Mouse (Mus musculus) CH12.LX (cell line): ENCODE results near the gene Olfr430. TPM values are rescaled to one million over a fixed set of nuclear protein-coding genes. Genes with fewer than 3 reads are reported as not detected.
"Not testable (repeated sequence)": the region's sequence is repeated elsewhere in the genome, so short reads cannot be mapped to it uniquely, and the experiment has no call there.

Experiments
- DNase-seq: peaks from one replicate; pipeline ENCODE4 v3.0.0-alpha.2; 2013; ENCODE audit errors: extremely low read depth
- H3K27ac ChIP-seq: 2 replicates; pipeline ENCODE4 v1.5.1; 2012; ENCODE audit warnings: low read depth, mild to moderate bottlenecking, control low read depth, moderate library complexity; ENCODE audit not compliant: insufficient read depth
- H3K27me3 ChIP-seq: replicated peaks from 2 replicates; pipeline ENCODE3; 2012; ENCODE audit warnings: inconsistent platforms
- H3K36me3 ChIP-seq, 2 experiments: replicated peaks in 1 of 2; 2 replicates each; pipeline versions ENCODE3 to v1.6.1; 2012; ENCODE audit warnings: inconsistent platforms in 1 of 2, low read length in 1 of 2, mild to moderate bottlenecking in 1 of 2, mixed read lengths in 1 of 2, moderate library complexity in 1 of 2; ENCODE audit not compliant: control insufficient read depth in 1 of 2, insufficient read depth in 1 of 2
- H3K4me1 ChIP-seq, 2 experiments: 2 replicates each; pipeline ENCODE4 v1.6.1; 2012; ENCODE audit warnings: inconsistent platforms in 1 of 2, moderate library complexity in 1 of 2; ENCODE audit not compliant: insufficient read depth in 2 of 2, control insufficient read depth in 1 of 2
- H3K4me2 ChIP-seq: 2 replicates; pipeline ENCODE4 v1.6.1; 2012; ENCODE audit warnings: low read depth, mild to moderate bottlenecking, control low read depth; ENCODE audit not compliant: poor library complexity, insufficient read depth, severe bottlenecking
- H3K4me3 ChIP-seq, 3 experiments: fragments of 150-350 bp in 1 of 3; sonication (generic) in 1 of 3; replicated peaks in 1 of 3; 2 replicates each; pipeline versions ENCODE3 to v1.5.1; 2011 to 2012; ENCODE audit warnings: low read depth in 2 of 3, low read length in 2 of 3, mild to moderate bottlenecking in 2 of 3, moderate library complexity in 2 of 3, control low read depth in 1 of 3, improper control_type of control experiment in 1 of 3, inconsistent platforms in 1 of 3, mixed read lengths in 1 of 3; ENCODE audit not compliant: poor library complexity in 1 of 3
- H3K79me2 ChIP-seq: replicated peaks from 2 replicates; pipeline ENCODE4 v1.6.1; 2012; ENCODE audit warnings: mild to moderate bottlenecking, moderate library complexity; ENCODE audit not compliant: control insufficient read depth, poor library complexity, insufficient read depth, severe bottlenecking; ENCODE audit errors: extremely low read depth
- H3K9ac ChIP-seq: 2 replicates; pipeline ENCODE4 v1.6.1; 2012; ENCODE audit warnings: low read depth, mild to moderate bottlenecking, control low read depth, moderate library complexity; ENCODE audit not compliant: insufficient read depth
- H3K9me3 ChIP-seq: replicated peaks from 2 replicates; pipeline ENCODE3; 2012; ENCODE audit warnings: low read length, inconsistent platforms, mixed read lengths
- CTCF ChIP-seq, 2 experiments: IDR thresholded peaks in 1 of 2; conservative IDR thresholded peaks in 1 of 2; 2 replicates each; pipeline ENCODE4 v1.5.1; 2011 to 2012; ENCODE audit warnings: low read depth in 2 of 2, low read length in 2 of 2, improper control_type of control experiment in 1 of 2, inconsistent platforms in 1 of 2, mild to moderate bottlenecking in 1 of 2, moderate library complexity in 1 of 2
- JUND ChIP-seq: conservative IDR thresholded peaks from 2 replicates; pipeline ENCODE4 v1.6.1; 2011; ENCODE audit warnings: low read depth, low read length, improper control_type of control experiment
- MAFK ChIP-seq: IDR thresholded peaks from 2 replicates; pipeline ENCODE4 v1.6.1; 2011; ENCODE audit warnings: low read length, improper control_type of control experiment; ENCODE audit not compliant: insufficient replicate concordance
- MXI1 ChIP-seq: IDR thresholded peaks from 2 replicates; pipeline ENCODE4 v1.6.1; 2011; ENCODE audit warnings: mild to moderate bottlenecking, low read depth, low read length, improper control_type of control experiment
- POLR2AphosphoS2 ChIP-seq: IDR thresholded peaks from 2 replicates; pipeline ENCODE4 v1.6.1; 2011; ENCODE audit warnings: low read depth, low read length, improper control_type of control experiment
- RAD21 ChIP-seq: IDR thresholded peaks from 2 replicates; pipeline ENCODE4 v1.6.1; 2011; ENCODE audit warnings: low read depth, mild to moderate bottlenecking, low read length, improper control_type of control experiment, moderate library complexity
- TBP ChIP-seq: conservative IDR thresholded peaks from 2 replicates; pipeline ENCODE4 v1.6.1; 2011; ENCODE audit warnings: low read depth, low read length, improper control_type of control experiment
- USF1 ChIP-seq: IDR thresholded peaks from 2 replicates; pipeline ENCODE4 v1.6.1; 2014; ENCODE audit warnings: low read depth, mild to moderate bottlenecking, inconsistent platforms, low read length, improper control_type of control experiment
- ZKSCAN1 ChIP-seq: IDR thresholded peaks from 2 replicates; pipeline ENCODE4 v1.6.1; 2012; ENCODE audit warnings: low read depth, inconsistent platforms, low read length, improper control_type of control experiment, borderline replicate concordance
- ZMIZ1 ChIP-seq: IDR thresholded peaks from 2 replicates; pipeline ENCODE4 v1.6.1; 2012; ENCODE audit warnings: low read depth, mild to moderate bottlenecking, inconsistent platforms, low read length, improper control_type of control experiment
- dilution Hi-C: fragments of 300-500 bp; cut with MboI; formaldehyde crosslinking; loops from 2 replicates; pipeline ENCODE4 v1.14.3; 2020; ENCODE audit warnings: low sequenced_read_pairs; ENCODE audit not compliant: extremely low pct_unique_long_range_greater_than_20kb, extremely low pct_ligation_motif_present
- in situ Hi-C: fragments of 300-500 bp; cut with MboI; formaldehyde crosslinking; loops from 3 replicates; pipeline ENCODE4 v1.14.3; 2019; ENCODE audit warnings: low sequenced_read_pairs, low pct_ligation_motif_present, low pct_unique_long_range_greater_than_20kb, mixed read lengths
- polyA plus RNA-seq: library from polyadenylated mRNA; unstranded; fragments of >175 nt; gene quantifications from 2 replicates; pipeline ENCODE4 v1.2.1, GENCODE M21; 2012; ENCODE audit warnings: low read depth; ENCODE audit not compliant: insufficient read length
- total RNA-seq, 2 experiments: library from RNA; depleted of rRNA; stranded (reverse); fragments of 300-350 nt in 1 of 2; fragments of >200 nt in 1 of 2; gene quantifications; 2 replicates each; pipeline ENCODE4 v1.2.3; 2012 to 2014

Olfr430 gene
- total and polyA plus RNA-seq, 3 experiments, result not detected

- H3K27me3 ChIP-seq, H3K9me3 ChIP-seq, in situ Hi-C loops, DNase-seq, H3K79me2 ChIP-seq, H3K9ac ChIP-seq, dilution Hi-C loops, H3K4me3 ChIP-seq, H3K36me3 ChIP-seq, H3K27ac ChIP-seq, H3K4me2 ChIP-seq: not testable (repeated sequence)
- H3K4me1 ChIP-seq, result peaks cover 3 to 28% of the 10 kb centered on the region in 2 experiments; a peak in 3 of 4 replicates
Observed at GRCm38 (mm10) chr1:174042091-174042884, 24.1 kb upstream of the Olfr430 start.

- Histone ChIP-seq H3K4me2 (no peak overlapping the region), H3K36me3 (peaks cover 0 to 3% of the 10 kb centered on the region in 2 experiments), H3K9me3 (peaks cover 3% of the 10 kb centered on the region), H3K4me1 (peaks cover 3 to 28% of the 10 kb centered on the region in 2 experiments; a peak in 3 of 4 replicates), H3K27ac (no peak overlapping the region), H3K9ac (no peak overlapping the region), H3K79me2 (no peaks in the 10 kb centered on the region), H3K4me3 (no peak overlapping the region), H3K27me3 (no peaks in the 10 kb centered on the region)
- no peak for TF ChIP-seq CTCF (conservative IDR thresholded peaks at IDR 0.05 in 1 of 2, IDR thresholded peaks at IDR 0.05 in 1 of 2; ENCODE audit: low read depth in 2 of 2, low read length in 2 of 2)
- TF ChIP-seq MXI1, result no peak
- no peak for TF ChIP-seq RAD21
- no peak for TF ChIP-seq ZMIZ1
- dilution Hi-C loops (no loop called here), in situ Hi-C loops (no loop called here)
- no peak for DNase-seq
Observed at GRCm38 (mm10) chr1:174044431-174044830, 22.0 kb upstream of the Olfr430 start.

DNA sequence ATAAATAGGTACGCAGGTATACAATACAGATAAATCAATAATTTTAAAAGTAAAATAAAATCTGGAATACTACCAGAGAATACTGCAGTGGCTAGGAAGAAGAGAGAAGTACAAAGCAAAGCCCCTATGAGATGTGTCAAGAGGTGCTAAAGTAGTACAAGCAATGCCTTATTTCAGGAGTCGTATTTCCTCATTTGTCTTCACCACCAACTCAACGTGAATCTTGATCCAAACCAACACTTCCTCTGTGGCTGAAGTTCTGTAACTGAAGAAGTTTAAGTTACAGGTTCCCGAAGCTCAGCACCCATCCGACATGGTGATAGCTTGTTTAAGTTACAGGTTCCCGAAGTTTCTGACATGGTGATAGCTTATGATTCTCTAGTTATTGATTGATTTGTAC lies 18.2 kb upstream of the Olfr430 start:
- H3K79me2 ChIP-seq, H3K9ac ChIP-seq, DNase-seq, H3K4me3 ChIP-seq, H3K9me3 ChIP-seq, in situ Hi-C loops, H3K27ac ChIP-seq, H3K4me2 ChIP-seq, dilution Hi-C loops, H3K36me3 ChIP-seq, H3K27me3 ChIP-seq: not testable (repeated sequence)
- peaks cover 7 to 11% of the 10 kb centered on the region in 2 experiments; a peak in 3 of 4 replicates for H3K4me1 ChIP-seq

DNA sequence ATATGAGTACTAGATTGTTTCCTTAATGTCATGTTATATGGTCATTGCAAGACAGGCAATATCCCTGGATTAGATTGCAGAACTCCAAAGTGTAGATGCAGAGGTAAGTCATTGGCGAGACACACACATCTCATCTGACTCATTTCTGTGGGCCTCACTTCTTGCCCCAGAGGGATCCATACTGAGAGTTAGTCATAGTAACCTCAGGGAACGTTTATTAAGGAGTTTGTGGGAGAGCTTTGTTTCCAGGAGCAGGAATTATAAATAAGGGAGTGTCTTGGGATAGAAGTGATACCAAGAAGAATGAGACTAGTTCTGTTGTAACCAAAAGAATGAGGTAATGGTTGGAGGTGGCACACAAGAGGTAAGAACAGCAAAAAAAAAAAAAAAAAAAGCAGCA lies 17.5 kb upstream of the Olfr430 start, which contains the start of gene Olfr432:
TSS of gene Olfr432 (plus strand) at position 313 of the 400 bp plus-strand sequence.
- H3K36me3 ChIP-seq, result no peaks in the 10 kb centered on the region
- dilution Hi-C loops, result no loop called here
- TF ChIP-seq JUND (no peak), USF1 (no peak), ZKSCAN1 (no peak), TBP (no peak), POLR2AphosphoS2 (no peak), MAFK (no peak)
- no peak within 1 kb of the TSS for H3K4me3 ChIP-seq
- no peaks in the 10 kb centered on the region for H3K79me2 ChIP-seq
- in situ Hi-C loops, result no loop called here
- peaks cover 3% of the 10 kb centered on the region for H3K9me3 ChIP-seq
- H3K4me1 ChIP-seq, result peaks cover 6 to 7% of the 10 kb centered on the region in 2 experiments; a peak in 2 of 4 replicates
- H3K27me3 ChIP-seq, result no peaks in the 10 kb centered on the region
- H3K9ac ChIP-seq, result no peak within 1 kb of the TSS
- no peak within 1 kb of the TSS for H3K27ac ChIP-seq
- DNase-seq, result no peak
- no peak within 1 kb of the TSS for H3K4me2 ChIP-seq

DNA sequence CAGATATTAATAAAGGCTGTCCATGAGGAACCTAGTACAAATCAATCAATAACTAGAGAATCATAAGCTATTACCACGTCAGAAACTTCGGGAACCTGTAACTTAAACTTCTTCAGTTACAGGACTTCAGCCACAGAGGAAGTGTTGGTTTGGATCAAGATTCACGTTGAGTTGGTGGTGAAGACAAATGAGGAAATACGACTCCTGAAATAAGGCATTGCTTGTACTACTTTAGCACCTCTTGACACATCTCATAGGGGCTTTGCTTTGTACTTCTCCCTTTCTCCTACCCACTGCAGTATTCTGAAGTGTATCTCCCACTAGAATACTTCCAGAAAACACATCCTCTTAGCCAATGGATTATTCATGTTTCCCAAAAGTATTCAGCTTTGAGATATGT lies 17.0 kb upstream of the Olfr430 start:
- H3K27ac ChIP-seq, H3K9me3 ChIP-seq, H3K4me2 ChIP-seq, H3K4me1 ChIP-seq, H3K27me3 ChIP-seq, dilution Hi-C loops, H3K4me3 ChIP-seq, in situ Hi-C loops, H3K36me3 ChIP-seq, H3K9ac ChIP-seq, DNase-seq, H3K79me2 ChIP-seq: not testable (repeated sequence)
